Mouse (Mus musculus) spleen, adult 2 months (tissue): ENCODE measurements around the gene Hnrnpl.

ENCODE experiments used
- CTCF ChIP-seq: fragments of 200-500 bp; IDR thresholded peaks from 2 replicates; pipeline ENCODE4 v1.5.1; 2011; ENCODE audit warnings: mild to moderate bottlenecking, inconsistent platforms; ENCODE audit not compliant: insufficient read depth, insufficient read length, insufficient replicate concordance; ENCODE audit errors: extremely low read depth
- POLR2A ChIP-seq: fragments of 200-500 bp; IDR thresholded peaks from 2 replicates; pipeline ENCODE4 v1.6.1; 2011; ENCODE audit warnings: low read depth, low read length, inconsistent platforms

GRCm38 (mm10) chr7:28821261-28821831, 13.0 kb downstream of the Hnrnpl start:
- TF ChIP-seq POLR2A (no peak), CTCF (no peak)
